Mouse (Mus musculus): Measurements from ENCODE around the gene Pi16. TPM values are rescaled to one million over a fixed set of nuclear protein-coding genes. Genes with fewer than 3 reads are reported as not detected.
A peak's percentile ranks its signal among the peaks of the same experiment; 100 is the strongest.
"Not testable (repeated sequence)": the region's sequence is repeated elsewhere in the genome, so short reads cannot be mapped to it uniquely, and the experiment has no call there.

The Pi16 gene
- 0.18 and 0.32 TPM in 2 replicates for polyA plus RNA-seq (2014; fragmentation: Nextera tagmentation; extraction: Ambion mirVana)

GRCm38 (mm10) chr17:29317380-29317779, at the start of gene Pi16:
TSS of gene Pi16 (plus strand) at chr17:29317680.
- peaks cover 16% of the 10 kb centered on the region for H3K27me3 ChIP-seq (replicated peaks; ENCODE audit: control insufficient read depth, insufficient read depth, low read length)
- not testable (repeated sequence) for H3K9me3 ChIP-seq (ENCODE audit: control insufficient read depth, low read length); H3K4me3 ChIP-seq (ENCODE audit: low read depth, low read length); ATAC-seq (replicated peaks; ENCODE audit: low FRiP score, low TSS enrichment, low read depth); H3K4me1 ChIP-seq (replicated peaks; ENCODE audit: control insufficient read depth, insufficient read depth, low read length); DNase-seq (ENCODE audit: low spot score); H3K36me3 ChIP-seq (ENCODE audit: control insufficient read depth, insufficient read depth, low read length); H3K27ac ChIP-seq (ENCODE audit: low read depth); H3K9ac ChIP-seq (ENCODE audit: low read length); H3K4me2 ChIP-seq (ENCODE audit: low read length)
- 81% methylated on average over 3 of the region's 3 CpGs for WGBS

GRCm38 (mm10) chr17:29267931-29268681, 49.4 kb upstream of the Pi16 start:
- Histone ChIP-seq H3K36me3 (ENCODE audit: control insufficient read depth, insufficient read depth, low read length) (no peaks in the 10 kb centered on the region), H3K4me3 (ENCODE audit: low read depth, low read length) (peak overlapping the region; percentile 73), H3K27ac (ENCODE audit: low read depth) (peak overlapping the region; percentile 90), H3K4me2 (ENCODE audit: low read length) (peak overlapping the region; percentile 86), H3K4me1 (replicated peaks; ENCODE audit: control insufficient read depth, insufficient read depth, low read length) (peaks cover 18% of the 10 kb centered on the region), H3K9me3 (ENCODE audit: control insufficient read depth, low read length) (no peaks in the 10 kb centered on the region), H3K9ac (ENCODE audit: low read length) (peak overlapping the region; percentile 95), H3K27me3 (replicated peaks; ENCODE audit: control insufficient read depth, insufficient read depth, low read length) (no peaks in the 10 kb centered on the region)
- no peak for DNase-seq (ENCODE audit: low spot score)
- peak; percentile 39 for ATAC-seq (replicated peaks; ENCODE audit: low FRiP score, low TSS enrichment, low read depth)
- WGBS: 45% methylated on average over 6 of the region's 6 CpGs

- peak; percentile 96 for DNase-seq (ENCODE audit: low spot score)
- peak within 1 kb of the TSS; percentile 90 for H3K27ac ChIP-seq (ENCODE audit: low read depth)
- under 1% methylated on average over 61 of the region's 63 CpGs for WGBS
Observed at GRCm38 (mm10) chr17:29268682-29269348, 48.7 kb upstream of the Pi16 start, which contains the start of gene BC004004. TSS of gene BC004004 (plus strand) at chr17:29268788.

GRCm38 (mm10) chr17:29269349-29269706, 48.2 kb upstream of the Pi16 start:
- Histone ChIP-seq H3K9me3 (ENCODE audit: control insufficient read depth, low read length) (no peaks in the 10 kb centered on the region), H3K36me3 (ENCODE audit: control insufficient read depth, insufficient read depth, low read length) (no peaks in the 10 kb centered on the region), H3K27me3 (replicated peaks; ENCODE audit: control insufficient read depth, insufficient read depth, low read length) (no peaks in the 10 kb centered on the region), H3K4me2 (ENCODE audit: low read length) (peak overlapping the region; percentile 86), H3K27ac (ENCODE audit: low read depth) (peak overlapping the region; percentile 90), H3K9ac (ENCODE audit: low read length) (peak overlapping the region; percentile 95), H3K4me3 (ENCODE audit: low read depth, low read length) (peak overlapping the region; percentile 73), H3K4me1 (replicated peaks; ENCODE audit: control insufficient read depth, insufficient read depth, low read length) (peaks cover 16% of the 10 kb centered on the region)
- 18% methylated on average over 10 of the region's 10 CpGs for WGBS
- ATAC-seq (replicated peaks; ENCODE audit: low FRiP score, low TSS enrichment, low read depth) (no peak), DNase-seq (ENCODE audit: low spot score) (no peak)

More at GRCm38 (mm10) chr17:29268682-29269348, 48.7 kb upstream of the Pi16 start, which contains the start of gene BC004004:
- H3K4me3 ChIP-seq (ENCODE audit: low read depth, low read length): peak within 1 kb of the TSS; percentile 73
- no peaks in the 10 kb centered on the region for H3K36me3 ChIP-seq (ENCODE audit: control insufficient read depth, insufficient read depth, low read length)
- peak within 1 kb of the TSS; percentile 95 for H3K9ac ChIP-seq (ENCODE audit: low read length)
- H3K27me3 ChIP-seq (replicated peaks; ENCODE audit: control insufficient read depth, insufficient read depth, low read length): no peaks in the 10 kb centered on the region
- peak; percentile 91 for ATAC-seq (replicated peaks; ENCODE audit: low FRiP score, low TSS enrichment, low read depth)
- peak within 1 kb of the TSS; percentile 86 for H3K4me2 ChIP-seq (ENCODE audit: low read length)
- peaks cover 17% of the 10 kb centered on the region for H3K4me1 ChIP-seq (replicated peaks; ENCODE audit: control insufficient read depth, insufficient read depth, low read length)
- no peaks in the 10 kb centered on the region for H3K9me3 ChIP-seq (ENCODE audit: control insufficient read depth, low read length)

GRCm38 (mm10) chr17:29270148-29270698, 47.3 kb upstream of the Pi16 start:
- peak overlapping the region; percentile 86; the same call in 1 of the 2 replicates for H3K4me2 ChIP-seq (ENCODE audit: low read length)
- no peak overlapping the region for H3K27ac ChIP-seq (ENCODE audit: low read depth)
- 90% methylated on average over 9 of the region's 9 CpGs for WGBS

GRCm38 (mm10) chr17:29273156-29273555, 44.3 kb upstream of the Pi16 start:
- no peak for ATAC-seq (replicated peaks; ENCODE audit: low FRiP score, low TSS enrichment, low read depth)
- no peak overlapping the region for H3K27ac ChIP-seq (ENCODE audit: low read depth)
- no peaks in the 10 kb centered on the region for H3K27me3 ChIP-seq (replicated peaks; ENCODE audit: control insufficient read depth, insufficient read depth, low read length)
- no peaks in the 10 kb centered on the region for H3K9me3 ChIP-seq (ENCODE audit: control insufficient read depth, low read length)
- H3K4me2 ChIP-seq (ENCODE audit: low read length): no peak overlapping the region
- 72% methylated on average over 7 of the region's 7 CpGs for WGBS
- H3K4me1 ChIP-seq (replicated peaks; ENCODE audit: control insufficient read depth, insufficient read depth, low read length): peaks cover 10% of the 10 kb centered on the region
- no peak for DNase-seq (ENCODE audit: low spot score)
- H3K36me3 ChIP-seq (ENCODE audit: control insufficient read depth, insufficient read depth, low read length): no peaks in the 10 kb centered on the region
- no peak overlapping the region for H3K9ac ChIP-seq (ENCODE audit: low read length)
- no peak overlapping the region for H3K4me3 ChIP-seq (ENCODE audit: low read depth, low read length)

More at GRCm38 (mm10) chr17:29270148-29270698, 47.3 kb upstream of the Pi16 start:
- ATAC-seq (replicated peaks; ENCODE audit: low FRiP score, low TSS enrichment, low read depth) (no peak), DNase-seq (ENCODE audit: low spot score) (no peak)
- Histone ChIP-seq H3K4me3 (ENCODE audit: low read depth, low read length) (no peak overlapping the region), H3K27me3 (replicated peaks; ENCODE audit: control insufficient read depth, insufficient read depth, low read length) (no peaks in the 10 kb centered on the region), H3K4me1 (replicated peaks; ENCODE audit: control insufficient read depth, insufficient read depth, low read length) (peaks cover 13% of the 10 kb centered on the region), H3K9me3 (ENCODE audit: control insufficient read depth, low read length) (no peaks in the 10 kb centered on the region), H3K36me3 (ENCODE audit: control insufficient read depth, insufficient read depth, low read length) (no peaks in the 10 kb centered on the region), H3K9ac (ENCODE audit: low read length) (no peak overlapping the region)

- Histone ChIP-seq H3K4me3 (ENCODE audit: low read depth, low read length) (no peak overlapping the region), H3K9ac (ENCODE audit: low read length) (no peak overlapping the region), H3K4me1 (replicated peaks; ENCODE audit: control insufficient read depth, insufficient read depth, low read length) (peaks cover 8% of the 10 kb centered on the region), H3K9me3 (ENCODE audit: control insufficient read depth, low read length) (no peaks in the 10 kb centered on the region), H3K27ac (ENCODE audit: low read depth) (no peak overlapping the region), H3K4me2 (ENCODE audit: low read length) (no peak overlapping the region), H3K27me3 (replicated peaks; ENCODE audit: control insufficient read depth, insufficient read depth, low read length) (no peaks in the 10 kb centered on the region), H3K36me3 (ENCODE audit: control insufficient read depth, insufficient read depth, low read length) (peaks cover 1% of the 10 kb centered on the region; the same call in 1 of the 2 replicates)
- no peak for ATAC-seq (replicated peaks; ENCODE audit: low FRiP score, low TSS enrichment, low read depth)
- no peak for DNase-seq (ENCODE audit: low spot score)
- WGBS: 75% methylated on average over 11 of the region's 11 CpGs
Observed at GRCm38 (mm10) chr17:29273889-29274288, 43.6 kb upstream of the Pi16 start.

GRCm38 (mm10) chr17:29280422-29280821, 37.1 kb upstream of the Pi16 start:
- no peaks in the 10 kb centered on the region for H3K9me3 ChIP-seq (ENCODE audit: control insufficient read depth, low read length)
- peaks cover 31% of the 10 kb centered on the region for H3K36me3 ChIP-seq (ENCODE audit: control insufficient read depth, insufficient read depth, low read length)
- 95% methylated on average over 5 of the region's 5 CpGs for WGBS
- H3K9ac ChIP-seq (ENCODE audit: low read length): no peak overlapping the region
- H3K4me2 ChIP-seq (ENCODE audit: low read length): no peak overlapping the region
- no peak for DNase-seq (ENCODE audit: low spot score)
- no peaks in the 10 kb centered on the region for H3K4me1 ChIP-seq (replicated peaks; ENCODE audit: control insufficient read depth, insufficient read depth, low read length)
- no peaks in the 10 kb centered on the region for H3K27me3 ChIP-seq (replicated peaks; ENCODE audit: control insufficient read depth, insufficient read depth, low read length)
- no peak overlapping the region for H3K4me3 ChIP-seq (ENCODE audit: low read depth, low read length)
- no peak for ATAC-seq (replicated peaks; ENCODE audit: low FRiP score, low TSS enrichment, low read depth)
- H3K27ac ChIP-seq (ENCODE audit: low read depth): no peak overlapping the region
